Mouse (Mus musculus) spleen, adult 2 months (tissue): ENCODE results near the gene Lcn12.

Experiments used
- CTCF ChIP-seq: fragments of 200-500 bp; IDR thresholded peaks from 2 replicates; pipeline ENCODE4 v1.5.1; 2011; ENCODE audit warnings: mild to moderate bottlenecking, inconsistent platforms; ENCODE audit not compliant: insufficient read depth, insufficient read length, insufficient replicate concordance; ENCODE audit errors: extremely low read depth
- POLR2A ChIP-seq: fragments of 200-500 bp; IDR thresholded peaks from 2 replicates; pipeline ENCODE4 v1.6.1; 2011; ENCODE audit warnings: low read depth, low read length, inconsistent platforms

GRCm38 (mm10) chr2:25540541-25540948 is 46.8 kb upstream of the Lcn12 start:
- TF ChIP-seq POLR2A, result no peak
- TF ChIP-seq CTCF, result no peak
